Mouse (Mus musculus) Patski (cell line): ENCODE data around the gene C1qtnf3. TPM values are rescaled to one million over a fixed set of nuclear protein-coding genes. Genes with fewer than 3 reads are reported as not detected.

Experiments used
- ATAC-seq: fragments of 100-300 bp; one replicate; pipeline ENCODE4 v1.8.0; 2021
- CTCF ChIA-PET: fragments of 350-600 bp; sonication (Branson Sonifier 250); formaldehyde crosslinking; loops from one replicate; lab custom pipeline; 2022; ENCODE audit warnings: inconsistent platforms; lab: Charles Lee
- POLR2A ChIA-PET: fragments of 350-600 bp; sonication (Branson Sonifier 250); formaldehyde crosslinking; loops from one replicate; lab custom pipeline; 2022; ENCODE audit warnings: antibody characterized with exemption, inconsistent platforms; lab: Charles Lee
- DNase-seq: peaks from one replicate; pipeline ENCODE4 v3.0.0-alpha.2; 2011; ENCODE audit warnings: low read depth, low spot score
- H3K27me3 ChIP-seq: fragments of 371-371 bp; one replicate; pipeline ENCODE4 v1.5.1; 2021
- CTCF ChIP-seq: fragments of 100-300 bp; IDR thresholded peaks from one replicate; pipeline ENCODE4 v1.5.1; 2021
- in situ Hi-C: fragments of 300-500 bp; cut with MboI; formaldehyde crosslinking; loops from 3 replicates; pipeline ENCODE4 v1.11.1; 2018; ENCODE audit warnings: low pct_unique_long_range_greater_than_20kb, mixed read lengths
- polyA plus RNA-seq: library from polyadenylated mRNA; unstranded; gene quantifications from one replicate; pipeline ENCODE4 v1.2.3, GENCODE M21; 2021

The C1qtnf3 gene
- polyA plus RNA-seq, 1 experiment from 2014 or later: 0.05 TPM

DNA sequence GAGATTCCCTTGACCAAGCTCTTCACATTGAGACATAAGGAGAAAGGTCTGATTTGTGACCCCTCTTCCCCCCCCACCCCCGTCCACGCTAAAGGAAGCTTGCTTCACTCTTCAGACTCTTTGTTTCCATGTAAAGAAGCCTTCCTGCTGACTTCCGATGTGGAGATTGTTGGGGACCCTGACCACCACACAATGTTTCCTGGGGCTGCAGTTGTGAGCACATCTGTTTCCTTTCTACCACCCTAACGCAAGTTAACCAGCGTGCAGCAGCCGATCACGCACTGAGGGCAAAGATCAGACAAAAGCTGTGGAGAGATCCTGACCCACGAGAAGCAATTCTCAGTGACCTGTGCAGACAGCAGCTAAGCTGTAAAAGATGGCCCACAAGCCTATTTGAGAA, 24.8 kb upstream of the C1qtnf3 start:
- no peak for TF ChIP-seq CTCF
- POLR2A ChIA-PET: interaction anchor here (0.7 kb wide), 1 partner anchor 71 kb away, joined by 5 read pairs; no protein-coding TSS in a partner anchor
- ATAC-seq (no peak), DNase-seq (no peak)
- peaks cover 4% of the 10 kb centered on the region for H3K27me3 ChIP-seq
- CTCF ChIA-PET: no interaction called here
- in situ Hi-C loops: no loop called here

- ATAC-seq (no peak), DNase-seq (no peak)
- no peak for TF ChIP-seq CTCF
- in situ Hi-C loops: no loop called here
- H3K27me3 ChIP-seq: peaks cover 4% of the 10 kb centered on the region
- ChIA-PET CTCF (interaction anchor here (0.8 kb wide), 1 partner anchor 435 kb away, joined by 4 read pairs; no protein-coding TSS in a partner anchor), POLR2A (no interaction called here)
Measured at GRCm38 (mm10) chr15:10928633-10929270, 23.4 kb upstream of the C1qtnf3 start.

GRCm38 (mm10) chr15:10933930-10934329, 18.2 kb upstream of the C1qtnf3 start:
- DNase-seq (no peak), ATAC-seq (no peak)
- CTCF ChIA-PET: interaction anchor here (1.3 kb wide), 1 partner anchor 17 kb away, joined by 3 read pairs; no protein-coding TSS in a partner anchor
- POLR2A ChIA-PET: no interaction called here
- H3K27me3 ChIP-seq: peaks cover 17% of the 10 kb centered on the region
- in situ Hi-C loops: no loop called here
- TF ChIP-seq CTCF: no peak

DNA sequence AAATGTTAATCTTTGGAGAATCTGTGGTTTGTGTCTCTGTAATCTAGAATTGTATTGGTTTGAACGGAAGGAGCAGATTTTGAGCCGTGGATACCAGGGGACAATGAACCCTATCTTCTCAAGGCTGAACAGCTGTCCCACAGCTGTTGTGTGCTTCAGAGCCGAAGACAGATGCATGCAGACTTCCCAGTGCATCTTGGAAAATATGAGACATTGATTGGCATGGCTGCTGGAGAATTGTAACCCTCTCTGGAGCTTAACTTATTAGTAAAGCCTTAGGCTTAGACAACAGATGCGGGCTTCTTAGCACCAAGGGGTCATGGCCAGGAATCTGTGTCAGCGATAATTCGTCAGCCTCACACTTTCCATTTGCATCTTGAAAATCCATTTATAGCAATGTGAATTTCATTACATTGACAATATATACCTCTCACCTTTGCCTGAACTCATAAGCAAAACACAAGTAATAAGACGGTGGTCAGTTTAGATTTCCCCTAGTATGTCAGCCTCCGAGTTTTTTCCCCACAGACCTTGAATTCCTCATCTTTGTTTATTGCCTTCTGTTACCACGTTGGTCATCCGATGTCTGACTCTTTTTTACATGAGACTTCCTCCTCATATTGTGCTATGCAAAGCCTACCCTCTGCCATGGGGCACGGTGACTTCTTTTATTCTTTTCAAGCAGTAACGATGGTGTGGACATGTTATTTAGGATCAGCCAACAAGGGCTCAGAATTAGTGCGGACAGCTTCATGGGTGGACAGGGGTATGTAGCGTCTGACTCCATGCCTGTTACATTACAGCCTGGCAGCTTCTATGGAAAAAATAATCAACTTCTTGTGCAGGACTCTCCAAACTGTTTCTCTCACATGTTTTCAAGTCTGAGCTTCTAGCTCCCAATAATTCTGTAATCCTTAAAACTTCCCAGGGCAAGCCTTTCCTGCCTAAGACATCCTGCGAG, 11.7 kb upstream of the C1qtnf3 start:
- POLR2A ChIA-PET: no interaction called here
- in situ Hi-C loops: loop anchor here (5.0 kb wide), 1 partner anchor 92 kb away; no protein-coding TSS in a partner anchor
- H3K27me3 ChIP-seq: peaks cover 14% of the 10 kb centered on the region
- no peak for ATAC-seq
- CTCF ChIA-PET: no interaction called here
- TF ChIP-seq CTCF: no peak
- no peak for DNase-seq

- CTCF ChIA-PET: interaction anchor here (1.1 kb wide), 1 partner anchor 21 kb away, joined by 3 read pairs; no protein-coding TSS in a partner anchor
- no peak for DNase-seq
- POLR2A ChIA-PET: interaction anchor here (0.5 kb wide), 1 partner anchor 25 kb away, joined by 3 read pairs; no protein-coding TSS in a partner anchor
- in situ Hi-C loops: loop anchor here (5.0 kb wide), 1 partner anchor 90 kb away; no protein-coding TSS in a partner anchor
- TF ChIP-seq CTCF: no peak
- no peak for ATAC-seq
- peaks cover 9% of the 10 kb centered on the region for H3K27me3 ChIP-seq
Measured at GRCm38 (mm10) chr15:10941901-10942300, 10.2 kb upstream of the C1qtnf3 start.

- peaks cover 4% of the 10 kb centered on the region for H3K27me3 ChIP-seq
- DNase-seq (no peak), ATAC-seq (no peak)
- TF ChIP-seq CTCF: no peak
- ChIA-PET CTCF (interaction anchor here (1.5 to 1.9 kb wide), 2 partner anchors 27 to 447 kb away, joined by 4 to 7 read pairs; no protein-coding TSS in a partner anchor), POLR2A (interaction anchor here (0.7 kb wide), 1 partner anchor 33 kb away, joined by 3 read pairs; no protein-coding TSS in a partner anchor)
- in situ Hi-C loops: no loop called here
Measured at GRCm38 (mm10) chr15:10947852-10948251, 4.3 kb upstream of the C1qtnf3 start.

- ATAC-seq (no peak), DNase-seq (no peak)
- ChIA-PET CTCF (no interaction called here), POLR2A (no interaction called here)
- in situ Hi-C loops: no loop called here
- no peak for TF ChIP-seq CTCF
- no peaks in the 10 kb centered on the region for H3K27me3 ChIP-seq
Measured at GRCm38 (mm10) chr15:10952760-10953305, 701 bp downstream of the C1qtnf3 start.

DNA sequence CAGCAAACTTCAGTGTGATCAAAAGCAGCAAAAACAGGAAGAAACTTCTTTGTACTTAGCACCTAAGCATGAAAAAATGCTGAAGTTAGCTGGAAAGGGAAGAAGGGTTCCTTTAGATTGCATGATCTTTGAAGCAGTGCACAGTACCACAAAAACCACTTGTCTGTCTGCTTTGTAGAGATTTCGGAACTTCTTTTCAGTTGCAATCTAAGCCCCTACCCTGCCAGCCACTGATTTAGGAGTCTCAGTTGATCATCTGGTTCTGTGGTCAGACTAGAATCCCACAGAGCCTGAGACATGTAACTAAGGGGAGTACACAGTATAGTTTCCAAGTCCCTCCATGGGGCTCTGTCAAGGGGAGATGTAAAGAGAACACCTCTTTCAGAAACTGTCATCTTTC, 1.3 kb downstream of the C1qtnf3 start:
- H3K27me3 ChIP-seq: no peaks in the 10 kb centered on the region
- POLR2A ChIA-PET: no interaction called here
- in situ Hi-C loops: no loop called here
- ATAC-seq (no peak), DNase-seq (no peak)
- CTCF ChIA-PET: no interaction called here
- TF ChIP-seq CTCF: no peak

GRCm38 (mm10) chr15:10954381-10955016, 2.4 kb downstream of the C1qtnf3 start:
- ChIA-PET CTCF (no interaction called here), POLR2A (no interaction called here)
- DNase-seq (no peak), ATAC-seq (no peak)
- TF ChIP-seq CTCF: no peak
- in situ Hi-C loops: no loop called here
- no peaks in the 10 kb centered on the region for H3K27me3 ChIP-seq

- ATAC-seq (no peak), DNase-seq (no peak)
- no peaks in the 10 kb centered on the region for H3K27me3 ChIP-seq
- CTCF ChIA-PET: no interaction called here
- POLR2A ChIA-PET: no interaction called here
- in situ Hi-C loops: no loop called here
- no peak for TF ChIP-seq CTCF
Measured at GRCm38 (mm10) chr15:10955156-10955555, 3.0 kb downstream of the C1qtnf3 start.
